Mouse (Mus musculus): ENCODE data around the gene Fam92b. TPM values are rescaled to one million over a fixed set of nuclear protein-coding genes. Genes with fewer than 3 reads are reported as not detected.

The Fam92b gene
- polyA plus RNA-seq, 1 experiment from 2014 or later: 1.5 TPM

DNA sequence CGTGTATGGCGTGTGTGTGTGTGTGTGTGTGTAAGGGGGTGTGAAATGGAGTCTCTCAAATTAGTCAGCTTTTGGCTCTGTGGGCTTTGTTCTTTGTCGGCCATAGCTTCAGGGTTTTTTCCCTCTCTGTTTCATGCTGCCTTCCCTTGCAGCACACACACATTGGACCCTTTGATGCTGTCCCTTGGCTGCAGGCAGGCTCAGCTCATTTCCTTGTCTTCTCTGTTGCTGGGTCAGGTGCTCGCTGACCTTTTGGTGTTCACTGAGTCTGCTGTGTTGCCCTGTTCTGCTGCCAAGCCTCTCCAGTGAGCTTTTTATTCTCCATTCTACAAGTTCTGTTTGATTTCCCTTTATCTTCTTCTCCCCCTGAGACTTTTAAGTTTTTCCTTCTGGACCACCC lies 47.7 kb downstream of the Fam92b start:
- H3K4me1 ChIP-seq (ENCODE audit: control insufficient read depth, insufficient read depth, low read length): no peaks in the 10 kb centered on the region; the same call in 1 of the 2 replicates
- H3K4me2 ChIP-seq (ENCODE audit: low read depth, low read length): no peak overlapping the region
- H3K9me3 ChIP-seq (replicated peaks; ENCODE audit: control insufficient read depth, low read length): no peaks in the 10 kb centered on the region
- no peak for ATAC-seq (replicated peaks; ENCODE audit: insufficient number of reproducible peaks, low FRiP score, low TSS enrichment, low read depth)
- no peaks in the 10 kb centered on the region for H3K36me3 ChIP-seq (replicated peaks; ENCODE audit: control insufficient read depth, insufficient read depth, low read depth, low read length)
- 0 out of 2 replicates have a peak overlapping the region, but pooled peaks have one; percentile 38 for H3K27ac ChIP-seq (replicated peaks; ENCODE audit: low read depth, low read length)
- no peaks in the 10 kb centered on the region for H3K27me3 ChIP-seq (ENCODE audit: control insufficient read depth, insufficient read depth, low read length)
- no peak overlapping the region for H3K9ac ChIP-seq (replicated peaks; ENCODE audit: low read length)
- no peak overlapping the region for H3K4me3 ChIP-seq (ENCODE audit: low read depth, low read length)
- WGBS: 40% methylated on average over 4 of the region's 4 CpGs
- no peak for DNase-seq (ENCODE audit: low spot score)

DNA sequence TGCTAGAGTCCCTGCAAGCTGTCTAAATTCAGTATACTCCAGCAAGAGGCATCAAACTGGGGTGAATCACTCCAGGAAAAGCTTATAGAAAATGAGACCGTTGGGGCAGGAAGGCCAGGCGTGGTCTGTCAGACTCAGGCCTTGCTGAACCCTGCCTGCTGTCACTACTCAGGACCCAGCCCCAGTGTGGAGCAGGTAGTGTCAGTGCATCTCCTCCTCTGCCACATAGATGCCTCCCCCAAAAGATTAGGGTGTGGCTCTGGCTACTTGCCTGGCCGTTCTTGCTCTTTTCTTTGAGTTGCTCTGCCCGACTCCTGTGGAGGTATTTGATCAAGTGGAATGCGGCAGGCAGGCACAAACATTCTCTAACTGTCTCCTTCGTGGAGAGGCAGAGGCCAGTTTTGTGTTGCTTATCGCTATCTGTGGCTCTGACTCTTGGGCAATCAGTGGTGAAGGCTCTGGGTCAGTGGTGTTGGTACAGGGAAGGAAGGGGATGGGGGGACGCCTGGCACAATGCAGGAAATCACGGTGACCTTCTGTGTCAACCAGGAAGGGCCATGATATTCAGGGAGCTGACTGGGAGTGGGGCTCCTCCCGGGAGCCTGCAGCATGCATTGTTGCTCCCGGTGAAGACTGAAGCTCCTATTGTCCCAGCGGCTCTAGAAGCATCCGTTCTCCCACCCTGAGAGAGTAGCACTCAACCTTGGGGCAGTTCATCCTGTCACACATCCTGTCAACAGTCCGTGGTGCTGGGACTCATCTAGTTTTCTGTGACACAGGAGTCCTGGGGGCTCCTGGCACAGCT lies 50.7 kb downstream of the Fam92b start:
- DNase-seq (ENCODE audit: low spot score) (no peak), ATAC-seq (replicated peaks; ENCODE audit: insufficient number of reproducible peaks, low FRiP score, low TSS enrichment, low read depth) (no peak)
- Histone ChIP-seq H3K27ac (replicated peaks; ENCODE audit: low read depth, low read length) (no peak overlapping the region), H3K27me3 (ENCODE audit: control insufficient read depth, insufficient read depth, low read length) (no peaks in the 10 kb centered on the region), H3K36me3 (replicated peaks; ENCODE audit: control insufficient read depth, insufficient read depth, low read depth, low read length) (no peaks in the 10 kb centered on the region), H3K4me2 (ENCODE audit: low read depth, low read length) (no peak overlapping the region), H3K9ac (replicated peaks; ENCODE audit: low read length) (0 out of 2 replicates have a peak overlapping the region, but pooled peaks have one; percentile 23), H3K4me3 (ENCODE audit: low read depth, low read length) (no peak overlapping the region), H3K4me1 (ENCODE audit: control insufficient read depth, insufficient read depth, low read length) (no peaks in the 10 kb centered on the region; the same call in 1 of the 2 replicates), H3K9me3 (replicated peaks; ENCODE audit: control insufficient read depth, low read length) (no peaks in the 10 kb centered on the region)
- WGBS: 25% methylated on average over 14 of the region's 14 CpGs

DNA sequence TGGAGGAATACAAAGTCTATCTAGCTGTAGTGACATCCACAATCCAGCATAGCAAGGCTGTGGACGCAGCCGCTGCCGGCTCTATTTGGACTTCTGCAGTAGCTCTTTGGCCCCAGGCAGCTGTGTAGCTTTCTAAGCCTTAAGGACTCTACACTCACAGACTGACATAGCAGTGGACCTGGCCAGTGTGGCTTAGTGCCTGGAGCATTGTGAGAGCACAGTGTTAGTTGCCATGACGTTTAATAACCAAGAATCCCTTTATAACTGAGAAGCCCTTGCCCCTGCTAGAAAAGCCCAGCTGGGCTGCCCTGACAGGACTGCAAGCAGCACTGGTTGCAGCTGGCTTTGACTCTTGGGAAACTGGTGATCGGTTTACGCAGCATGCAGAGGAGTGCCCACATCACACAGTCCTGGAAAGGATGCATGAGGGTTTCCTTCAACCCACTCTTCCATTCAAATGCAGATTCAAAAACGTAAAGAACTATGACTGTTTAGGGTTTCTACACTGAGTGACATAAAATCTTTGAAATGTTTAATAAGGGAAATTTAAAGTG lies 52.4 kb downstream of the Fam92b start:
- ATAC-seq (replicated peaks; ENCODE audit: insufficient number of reproducible peaks, low FRiP score, low TSS enrichment, low read depth) (no peak), DNase-seq (ENCODE audit: low spot score) (peak; percentile 26)
- no peaks in the 10 kb centered on the region for H3K36me3 ChIP-seq (replicated peaks; ENCODE audit: control insufficient read depth, insufficient read depth, low read depth, low read length)
- 0 out of 2 replicates have a peak overlapping the region, but pooled peaks have one; percentile 13 for H3K27ac ChIP-seq (replicated peaks; ENCODE audit: low read depth, low read length)
- WGBS: 58% methylated on average over 7 of the region's 7 CpGs
- H3K9me3 ChIP-seq (replicated peaks; ENCODE audit: control insufficient read depth, low read length): no peaks in the 10 kb centered on the region
- H3K4me3 ChIP-seq (ENCODE audit: low read depth, low read length): no peak overlapping the region
- H3K4me2 ChIP-seq (ENCODE audit: low read depth, low read length): no peak overlapping the region
- no peaks in the 10 kb centered on the region for H3K27me3 ChIP-seq (ENCODE audit: control insufficient read depth, insufficient read depth, low read length)
- no peaks in the 10 kb centered on the region; the same call in 1 of the 2 replicates for H3K4me1 ChIP-seq (ENCODE audit: control insufficient read depth, insufficient read depth, low read length)
- no peak overlapping the region for H3K9ac ChIP-seq (replicated peaks; ENCODE audit: low read length)

DNA sequence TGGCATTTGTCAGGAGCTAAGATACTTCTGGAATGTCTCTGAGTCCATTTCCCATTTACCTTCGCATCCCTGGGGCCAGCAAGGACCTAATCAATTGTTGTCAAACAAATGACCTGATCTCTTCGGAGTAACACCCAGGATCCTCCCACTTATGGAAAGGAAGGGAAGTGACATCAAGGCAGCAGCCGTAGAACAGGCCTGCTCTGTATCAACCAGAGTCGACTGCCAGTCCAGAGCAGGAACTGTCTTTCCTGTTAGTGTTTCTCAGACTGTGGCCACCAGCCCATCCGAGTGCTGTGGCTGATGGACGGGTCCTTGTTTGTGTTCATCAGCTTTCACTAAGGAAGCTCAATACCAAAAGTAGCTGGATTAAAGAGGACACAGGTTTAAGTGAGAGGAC lies 53.0 kb downstream of the Fam92b start:
- ATAC-seq (replicated peaks; ENCODE audit: insufficient number of reproducible peaks, low FRiP score, low TSS enrichment, low read depth) (no peak), DNase-seq (ENCODE audit: low spot score) (no peak)
- Histone ChIP-seq H3K27me3 (ENCODE audit: control insufficient read depth, insufficient read depth, low read length) (no peaks in the 10 kb centered on the region), H3K4me3 (ENCODE audit: low read depth, low read length) (no peak overlapping the region), H3K4me2 (ENCODE audit: low read depth, low read length) (no peak overlapping the region), H3K9me3 (replicated peaks; ENCODE audit: control insufficient read depth, low read length) (no peaks in the 10 kb centered on the region), H3K36me3 (replicated peaks; ENCODE audit: control insufficient read depth, insufficient read depth, low read depth, low read length) (no peaks in the 10 kb centered on the region), H3K9ac (replicated peaks; ENCODE audit: low read length) (no peak overlapping the region), H3K4me1 (ENCODE audit: control insufficient read depth, insufficient read depth, low read length) (no peaks in the 10 kb centered on the region; the same call in 1 of the 2 replicates), H3K27ac (replicated peaks; ENCODE audit: low read depth, low read length) (no peak overlapping the region)
- 42% methylated on average over 6 of the region's 6 CpGs for WGBS

DNA sequence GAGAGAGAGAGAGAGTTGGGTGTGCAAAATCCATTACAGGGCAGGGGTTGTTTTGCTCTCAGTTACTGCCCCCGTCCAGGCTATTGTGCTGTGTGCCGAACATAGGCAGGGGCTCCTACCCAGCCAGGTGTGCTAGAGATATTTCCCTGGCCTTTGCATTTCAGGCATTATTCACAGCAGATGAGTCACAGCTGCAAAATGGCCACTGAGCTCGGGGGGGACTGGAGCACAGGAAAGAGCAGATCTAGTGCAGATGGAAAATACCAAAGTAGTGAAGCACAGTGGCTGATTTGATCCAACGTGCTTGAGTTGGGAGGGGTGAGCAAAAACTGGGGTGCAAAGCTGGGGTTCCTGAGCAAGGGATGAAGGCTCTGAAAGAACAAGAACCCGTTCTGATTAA lies 56.3 kb downstream of the Fam92b start:
- Histone ChIP-seq H3K36me3 (replicated peaks; ENCODE audit: control insufficient read depth, insufficient read depth, low read depth, low read length) (no peaks in the 10 kb centered on the region), H3K4me3 (ENCODE audit: low read depth, low read length) (no peak overlapping the region), H3K9ac (replicated peaks; ENCODE audit: low read length) (no peak overlapping the region), H3K4me2 (ENCODE audit: low read depth, low read length) (no peak overlapping the region), H3K27me3 (ENCODE audit: control insufficient read depth, insufficient read depth, low read length) (peaks cover under 1% of the 10 kb centered on the region), H3K9me3 (replicated peaks; ENCODE audit: control insufficient read depth, low read length) (no peaks in the 10 kb centered on the region), H3K27ac (replicated peaks; ENCODE audit: low read depth, low read length) (no peak overlapping the region), H3K4me1 (ENCODE audit: control insufficient read depth, insufficient read depth, low read length) (no peaks in the 10 kb centered on the region)
- no peak for ATAC-seq (replicated peaks; ENCODE audit: insufficient number of reproducible peaks, low FRiP score, low TSS enrichment, low read depth)
- WGBS: 59% methylated on average over 5 of the region's 5 CpGs
- no peak for DNase-seq (ENCODE audit: low spot score)

DNA sequence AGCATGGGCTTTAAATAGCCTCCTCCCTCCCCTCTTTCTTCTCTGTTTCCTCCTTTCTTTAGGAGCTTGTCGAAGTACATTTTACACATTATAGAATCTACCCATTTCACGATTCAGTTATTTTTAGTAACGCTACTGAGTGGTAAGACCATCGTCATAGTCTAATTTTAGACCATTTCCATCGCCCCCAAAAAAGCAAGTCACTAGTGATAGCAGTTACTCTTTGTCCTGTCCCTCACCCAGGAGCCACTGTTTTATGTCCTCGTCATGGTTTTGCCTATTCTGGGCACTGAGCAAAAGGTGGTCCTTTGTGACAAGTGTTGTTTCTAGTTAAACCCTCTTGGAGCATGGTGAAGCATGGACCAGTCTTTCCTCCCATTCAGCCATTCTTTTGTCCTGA lies 57.3 kb downstream of the Fam92b start:
- H3K27me3 ChIP-seq (ENCODE audit: control insufficient read depth, insufficient read depth, low read length): peaks cover 10% of the 10 kb centered on the region
- no peaks in the 10 kb centered on the region for H3K9me3 ChIP-seq (replicated peaks; ENCODE audit: control insufficient read depth, low read length)
- no peak overlapping the region for H3K27ac ChIP-seq (replicated peaks; ENCODE audit: low read depth, low read length)
- WGBS: 83% methylated on average over 6 of the region's 6 CpGs
- no peak overlapping the region for H3K4me2 ChIP-seq (ENCODE audit: low read depth, low read length)
- no peak overlapping the region for H3K9ac ChIP-seq (replicated peaks; ENCODE audit: low read length)
- no peaks in the 10 kb centered on the region for H3K4me1 ChIP-seq (ENCODE audit: control insufficient read depth, insufficient read depth, low read length)
- H3K4me3 ChIP-seq (ENCODE audit: low read depth, low read length): no peak overlapping the region
- ATAC-seq (replicated peaks; ENCODE audit: insufficient number of reproducible peaks, low FRiP score, low TSS enrichment, low read depth) (no peak), DNase-seq (ENCODE audit: low spot score) (no peak)
- no peaks in the 10 kb centered on the region for H3K36me3 ChIP-seq (replicated peaks; ENCODE audit: control insufficient read depth, insufficient read depth, low read depth, low read length)

DNA sequence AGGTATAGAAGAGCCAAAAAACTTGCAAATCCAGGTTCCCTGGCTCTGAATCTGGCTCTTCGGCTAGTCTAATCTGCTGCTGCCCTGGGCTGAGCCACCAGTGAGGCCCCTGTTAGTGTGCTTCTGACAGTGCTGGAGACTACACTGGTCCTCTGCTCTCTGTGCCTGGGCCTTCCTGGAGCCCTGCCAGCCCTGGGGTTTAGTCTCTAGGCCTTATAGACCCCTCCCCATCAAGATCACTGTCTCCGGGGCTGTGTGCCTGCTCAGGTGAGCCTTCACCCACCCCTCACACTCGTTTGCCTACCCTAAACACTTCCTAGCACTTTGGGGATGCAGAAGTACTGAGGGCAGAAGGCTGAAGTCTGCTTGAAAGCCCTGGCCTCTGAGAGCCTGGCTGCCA lies 57.8 kb downstream of the Fam92b start:
- Histone ChIP-seq H3K4me3 (ENCODE audit: low read depth, low read length) (no peak overlapping the region), H3K9me3 (replicated peaks; ENCODE audit: control insufficient read depth, low read length) (no peaks in the 10 kb centered on the region), H3K4me1 (ENCODE audit: control insufficient read depth, insufficient read depth, low read length) (no peaks in the 10 kb centered on the region), H3K27me3 (ENCODE audit: control insufficient read depth, insufficient read depth, low read length) (peaks cover 15% of the 10 kb centered on the region), H3K36me3 (replicated peaks; ENCODE audit: control insufficient read depth, insufficient read depth, low read depth, low read length) (no peaks in the 10 kb centered on the region), H3K9ac (replicated peaks; ENCODE audit: low read length) (no peak overlapping the region), H3K4me2 (ENCODE audit: low read depth, low read length) (no peak overlapping the region), H3K27ac (replicated peaks; ENCODE audit: low read depth, low read length) (no peak overlapping the region)
- ATAC-seq (replicated peaks; ENCODE audit: insufficient number of reproducible peaks, low FRiP score, low TSS enrichment, low read depth) (no peak), DNase-seq (ENCODE audit: low spot score) (no peak)
- WGBS: 72% methylated on average over 3 of the region's 3 CpGs

DNA sequence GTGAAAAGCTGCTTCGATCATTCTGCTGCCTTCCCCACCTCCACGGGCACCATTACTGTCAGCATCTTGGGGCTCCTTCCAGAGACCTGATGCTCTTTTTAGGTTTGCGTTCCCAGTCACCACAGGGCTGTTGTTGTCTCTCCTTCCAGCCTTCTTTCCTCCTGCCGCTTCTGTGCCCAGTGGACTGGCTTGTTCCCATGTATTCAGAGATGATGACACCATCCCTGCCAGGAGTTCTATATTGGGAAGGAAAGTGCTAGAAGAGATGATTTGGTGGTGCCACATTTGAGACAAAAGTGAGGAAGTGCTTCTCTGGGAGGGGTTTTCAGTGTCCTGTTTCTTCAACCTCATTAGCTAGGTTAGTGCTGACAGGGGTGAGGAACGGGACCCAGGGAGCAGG lies 58.4 kb downstream of the Fam92b start:
- DNase-seq (ENCODE audit: low spot score) (no peak), ATAC-seq (replicated peaks; ENCODE audit: insufficient number of reproducible peaks, low FRiP score, low TSS enrichment, low read depth) (no peak)
- H3K9ac ChIP-seq (replicated peaks; ENCODE audit: low read length): no peak overlapping the region
- WGBS: 82% methylated on average over 5 of the region's 5 CpGs
- peaks cover 15% of the 10 kb centered on the region for H3K27me3 ChIP-seq (ENCODE audit: control insufficient read depth, insufficient read depth, low read length)
- no peak overlapping the region for H3K4me2 ChIP-seq (ENCODE audit: low read depth, low read length)
- H3K27ac ChIP-seq (replicated peaks; ENCODE audit: low read depth, low read length): no peak overlapping the region
- H3K36me3 ChIP-seq (replicated peaks; ENCODE audit: control insufficient read depth, insufficient read depth, low read depth, low read length): no peaks in the 10 kb centered on the region
- H3K4me3 ChIP-seq (ENCODE audit: low read depth, low read length): no peak overlapping the region
- H3K9me3 ChIP-seq (replicated peaks; ENCODE audit: control insufficient read depth, low read length): no peaks in the 10 kb centered on the region
- no peaks in the 10 kb centered on the region for H3K4me1 ChIP-seq (ENCODE audit: control insufficient read depth, insufficient read depth, low read length)
